Mouse (Mus musculus) midbrain, embryonic 12.5 days (tissue): ENCODE measurements around the gene Eps8l1. TPM values are rescaled to one million over a fixed set of nuclear protein-coding genes. Genes with fewer than 3 reads are reported as not detected.

Experiments used
- ATAC-seq: fragments of 200-750 bp; cut with Nextera tagmentation; 2 replicates; pipeline ENCODE4 v1.8.0; 2017; ENCODE audit warnings: low read depth, moderate TSS enrichment, moderate library complexity; ENCODE audit not compliant: low FRiP score
- H3K27ac ChIP-seq: fragments of 300-500 bp; sonication (generic); replicated peaks from 2 replicates; pipeline ENCODE4 v1.5.1; 2016; ENCODE audit warnings: mild to moderate bottlenecking
- H3K27me3 ChIP-seq: fragments of 300-500 bp; sonication (generic); 2 replicates; pipeline ENCODE4 v1.6.1; 2016; ENCODE audit warnings: mild to moderate bottlenecking
- H3K36me3 ChIP-seq: fragments of 300-500 bp; sonication (generic); 2 replicates; pipeline ENCODE4 v1.6.1; 2016
- H3K4me1 ChIP-seq: fragments of 300-500 bp; sonication (generic); 2 replicates; pipeline ENCODE4 v1.6.1; 2016
- H3K4me2 ChIP-seq: fragments of 300-500 bp; sonication (generic); replicated peaks from 2 replicates; pipeline ENCODE4 v1.6.1; 2016; ENCODE audit warnings: mild to moderate bottlenecking, moderate library complexity
- H3K4me3 ChIP-seq: fragments of 300-500 bp; sonication (generic); 2 replicates; pipeline ENCODE4 v1.5.1; 2016; ENCODE audit warnings: mild to moderate bottlenecking
- H3K9ac ChIP-seq: fragments of 300-500 bp; sonication (generic); replicated peaks from 2 replicates; pipeline ENCODE4 v1.6.1; 2016; ENCODE audit warnings: mild to moderate bottlenecking, moderate library complexity
- H3K9me3 ChIP-seq: fragments of 300-500 bp; sonication (generic); 2 replicates; pipeline ENCODE4 v1.6.1; 2016; ENCODE audit warnings: mild to moderate bottlenecking
- WGBS: fragments of 180-500 bp; shearing (Covaris S2); methylation state at CpG from one replicate; pipeline ENCODE4 v1.1.7; 2016; 5-methylcytosine and 5-hydroxymethylcytosine counted together
- polyA plus RNA-seq: library from polyadenylated mRNA; unstranded; fragments of >200 nt; fragmentation: Nextera tagmentation; extraction: Ambion mirVana; gene quantifications from 2 replicates; pipeline ENCODE4 v1.2.1, GENCODE M21; 2016

The Eps8l1 gene
- polyA plus RNA-seq, 1 experiment from 2014 or later, result 4.6 TPM

DNA sequence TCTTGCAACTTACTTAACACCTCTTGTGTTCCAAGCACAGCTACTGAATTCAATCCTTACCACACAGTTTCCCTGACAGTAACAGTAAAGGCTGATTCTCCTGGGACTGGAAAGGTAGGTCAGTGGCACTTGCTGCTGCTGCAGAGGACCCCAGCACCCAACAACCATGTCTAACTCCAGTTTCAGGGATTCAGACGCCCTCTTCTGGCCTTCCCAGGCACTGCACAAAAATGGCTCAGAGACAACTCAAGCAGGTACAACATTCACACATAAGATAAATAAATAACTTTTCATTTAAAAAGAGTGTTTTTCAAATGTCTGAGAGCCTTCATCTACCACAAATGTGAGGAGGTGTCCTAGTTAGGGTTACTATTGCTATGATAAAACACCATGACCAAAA lies 13.3 kb upstream of the Eps8l1 start:
- Histone ChIP-seq H3K4me1 (0 out of 2 replicates have a peak, but pooled peaks cover 6% of the 10 kb centered on the region), H3K9ac (no peak overlapping the region), H3K4me2 (no peak overlapping the region), H3K27me3 (no peaks in the 10 kb centered on the region), H3K27ac (no peak overlapping the region), H3K36me3 (peaks cover 20% of the 10 kb centered on the region), H3K9me3 (no peaks in the 10 kb centered on the region), H3K4me3 (no peak overlapping the region)
- 7% methylated on average over 1 of the region's 1 CpGs for WGBS
- no peak for ATAC-seq

DNA sequence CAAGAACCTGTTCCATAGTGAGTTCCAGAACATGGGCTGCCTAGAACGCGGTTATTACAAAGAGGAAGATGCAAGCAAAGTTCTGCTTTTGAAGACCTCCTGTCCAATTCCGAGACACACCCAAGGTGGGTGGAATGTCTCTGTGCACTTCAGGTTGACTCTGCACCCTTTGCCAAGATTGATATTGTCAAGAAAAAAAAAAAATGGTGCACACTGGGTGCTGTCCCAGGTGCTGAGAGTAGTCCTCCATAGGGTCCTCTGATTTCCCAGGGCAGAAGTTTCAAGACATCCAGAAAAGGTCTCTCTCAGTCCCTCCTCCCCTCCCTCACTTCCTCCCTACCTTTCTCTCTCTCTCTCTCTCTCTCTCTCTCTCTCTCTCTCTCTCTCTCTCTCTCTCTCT lies 12.0 kb upstream of the Eps8l1 start:
- no peak for ATAC-seq
- 0 out of 2 replicates have a peak, but pooled peaks cover 6% of the 10 kb centered on the region for H3K4me1 ChIP-seq
- no peaks in the 10 kb centered on the region for H3K27me3 ChIP-seq
- no peak overlapping the region for H3K9ac ChIP-seq
- 91% methylated on average over 3 of the region's 3 CpGs for WGBS
- H3K4me3 ChIP-seq, result no peak overlapping the region
- H3K27ac ChIP-seq, result no peak overlapping the region
- no peaks in the 10 kb centered on the region for H3K9me3 ChIP-seq
- H3K36me3 ChIP-seq, result peaks cover 7% of the 10 kb centered on the region
- H3K4me2 ChIP-seq, result no peak overlapping the region

DNA sequence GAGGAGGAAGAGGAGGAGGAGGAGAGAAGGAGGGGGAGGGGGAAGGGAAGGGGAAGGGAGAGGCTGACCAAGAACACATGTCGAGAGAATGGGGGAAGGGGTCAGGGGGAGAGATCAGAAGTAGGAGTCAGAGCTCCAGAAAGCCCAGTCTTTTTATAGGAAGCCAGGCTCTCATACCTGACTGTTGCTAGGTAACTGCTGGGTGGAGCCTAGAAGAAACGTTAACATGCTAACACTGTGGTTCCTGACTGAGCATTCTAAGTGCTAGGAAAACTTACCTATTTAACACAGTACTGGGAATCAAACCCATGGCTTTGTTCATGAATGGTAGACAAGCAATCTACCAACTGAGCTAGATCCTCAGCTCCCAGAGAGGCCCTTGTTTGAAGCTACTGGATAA lies 11.3 kb upstream of the Eps8l1 start:
- Histone ChIP-seq H3K9ac (no peak overlapping the region), H3K27me3 (no peaks in the 10 kb centered on the region), H3K4me3 (no peak overlapping the region), H3K9me3 (no peaks in the 10 kb centered on the region), H3K4me2 (no peak overlapping the region), H3K27ac (no peak overlapping the region), H3K36me3 (no peaks in the 10 kb centered on the region), H3K4me1 (0 out of 2 replicates have a peak, but pooled peaks cover 6% of the 10 kb centered on the region)
- no peak for ATAC-seq
- WGBS, result 14% methylated on average over 2 of the region's 2 CpGs

DNA sequence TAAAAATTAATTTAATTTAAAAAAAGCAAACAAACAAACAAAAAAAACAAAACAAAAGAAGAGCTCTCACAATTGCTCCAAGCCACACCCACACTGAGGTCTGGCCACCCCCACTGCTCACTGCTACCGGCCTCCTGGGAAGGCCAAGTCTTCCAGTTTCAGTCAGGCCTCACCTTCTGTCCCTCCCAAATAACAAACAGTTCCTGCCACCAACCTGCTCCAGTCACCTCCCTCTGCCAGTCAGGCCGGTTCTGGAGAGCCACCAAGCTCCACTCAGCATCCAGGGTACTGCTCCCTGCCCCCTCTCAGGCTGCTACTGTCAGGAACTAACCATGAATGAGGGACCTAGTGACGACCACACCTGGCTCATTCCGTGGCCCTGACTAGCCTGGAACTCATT lies 7.8 kb upstream of the Eps8l1 start:
- 34% methylated on average over 4 of the region's 4 CpGs for WGBS
- no peak overlapping the region for H3K9ac ChIP-seq
- no peaks in the 10 kb centered on the region for H3K27me3 ChIP-seq
- H3K36me3 ChIP-seq, result no peaks in the 10 kb centered on the region
- H3K27ac ChIP-seq, result no peak overlapping the region
- no peak overlapping the region for H3K4me3 ChIP-seq
- no peaks in the 10 kb centered on the region for H3K4me1 ChIP-seq
- no peak for ATAC-seq
- H3K4me2 ChIP-seq, result no peak overlapping the region
- H3K9me3 ChIP-seq, result no peaks in the 10 kb centered on the region

DNA sequence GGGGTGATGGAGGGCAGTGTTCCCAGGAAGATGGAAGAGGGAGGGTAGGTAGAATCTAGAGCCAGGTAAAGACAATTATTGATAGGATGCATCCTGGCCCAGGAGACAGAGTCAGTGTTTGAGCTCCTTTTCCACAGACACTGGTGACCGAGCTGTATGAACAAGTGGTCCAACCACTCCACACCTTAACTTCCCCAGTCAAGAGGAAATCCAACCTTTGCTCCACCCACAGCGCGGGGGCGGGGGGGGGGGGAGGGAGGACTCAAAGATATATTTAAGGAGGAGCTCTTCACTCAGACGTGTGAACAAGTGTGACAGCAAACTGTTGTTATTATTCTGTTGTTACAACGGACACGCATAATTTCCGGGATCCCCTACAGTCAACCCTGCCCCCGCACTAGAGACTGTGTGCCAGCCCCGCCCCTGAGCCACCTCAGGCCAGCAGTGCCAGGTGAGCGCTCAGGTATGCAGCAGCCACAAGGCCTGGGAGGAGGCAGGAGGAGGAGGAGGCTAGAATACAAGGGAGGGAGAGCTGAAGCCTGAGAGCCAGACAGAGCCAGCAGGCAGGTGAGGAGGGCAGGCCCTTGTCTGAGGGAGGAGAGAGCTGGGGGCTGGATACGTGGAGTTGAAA lies 3.8 kb downstream of the Eps8l1 start:
- Histone ChIP-seq H3K9ac (no peak overlapping the region), H3K27me3 (peaks cover 14% of the 10 kb centered on the region), H3K36me3 (no peaks in the 10 kb centered on the region), H3K4me2 (no peak overlapping the region), H3K4me1 (no peaks in the 10 kb centered on the region), H3K27ac (no peak overlapping the region), H3K9me3 (no peaks in the 10 kb centered on the region), H3K4me3 (no peak overlapping the region)
- WGBS, result 10% methylated on average over 12 of the region's 12 CpGs
- ATAC-seq, result no peak

DNA sequence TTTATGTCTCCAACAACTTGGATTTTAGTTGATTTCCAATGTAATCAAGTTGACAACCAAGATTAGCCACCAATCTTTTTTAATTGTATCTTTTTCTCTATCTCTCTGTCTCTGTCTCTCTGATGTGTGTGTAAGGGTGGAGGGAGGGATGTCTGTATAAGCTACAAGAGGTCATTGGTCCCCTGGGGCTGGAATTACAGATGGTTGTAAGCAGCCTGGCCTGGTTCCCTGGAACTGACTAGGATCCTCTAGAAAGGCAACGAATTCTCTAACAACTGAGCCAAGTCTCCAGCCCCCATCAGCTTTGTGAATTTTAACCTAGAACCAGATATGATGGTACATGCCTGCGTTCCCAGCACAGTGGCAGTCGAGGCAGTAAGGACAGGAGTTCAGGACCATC lies 7.3 kb downstream of the Eps8l1 start:
- ATAC-seq, result no peak
- H3K9ac ChIP-seq, result no peak overlapping the region
- 74% methylated on average over 3 of the region's 3 CpGs for WGBS
- no peaks in the 10 kb centered on the region; the same call in 1 of the 2 replicates for H3K4me1 ChIP-seq
- H3K27ac ChIP-seq, result no peak overlapping the region
- no peak overlapping the region for H3K4me2 ChIP-seq
- H3K36me3 ChIP-seq, result no peaks in the 10 kb centered on the region
- H3K9me3 ChIP-seq, result no peaks in the 10 kb centered on the region
- H3K4me3 ChIP-seq, result no peak overlapping the region
- H3K27me3 ChIP-seq, result peaks cover 49% of the 10 kb centered on the region

DNA sequence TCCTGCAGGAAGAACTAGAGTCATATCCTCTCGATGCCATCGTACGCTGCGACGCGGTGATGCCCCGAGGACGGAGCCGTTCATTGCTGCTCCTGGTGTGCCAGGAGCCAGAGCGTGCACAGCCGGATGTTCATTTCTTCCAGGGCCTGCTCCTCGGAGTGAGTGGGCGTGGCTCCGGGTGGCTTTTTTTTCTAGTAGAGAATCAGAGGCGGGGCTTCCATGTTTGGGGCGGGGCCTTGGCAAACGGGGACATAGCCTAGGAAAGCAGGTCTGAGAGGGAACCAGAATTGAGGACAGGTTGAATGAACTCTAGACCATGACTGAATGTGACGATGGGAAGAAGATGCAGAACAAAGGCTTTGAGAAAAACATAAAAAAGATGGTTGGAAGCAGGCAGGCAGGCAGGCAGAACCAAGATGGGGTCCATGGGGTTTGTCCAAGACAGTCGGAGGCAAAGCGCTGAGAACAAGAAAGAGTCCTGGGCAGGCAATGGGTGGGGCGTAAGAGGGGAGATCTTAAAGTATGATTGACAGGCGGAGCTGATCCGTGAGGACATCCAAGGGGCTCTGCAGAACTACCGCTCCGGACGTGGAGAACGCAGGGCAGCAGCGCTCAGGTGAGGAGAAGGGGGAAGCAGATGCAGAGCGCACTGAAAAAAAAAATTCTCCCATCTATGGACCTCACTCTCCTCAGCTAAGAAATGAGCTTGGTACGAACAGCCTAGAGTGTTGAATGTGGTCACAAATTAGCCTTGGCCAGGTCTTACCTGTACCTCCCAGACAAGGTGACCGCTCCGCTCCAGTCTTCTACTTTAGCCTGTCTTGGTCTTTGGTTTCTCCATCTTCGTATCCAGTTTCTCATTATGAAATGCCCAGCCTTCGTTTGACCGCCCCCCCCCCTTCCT lies 10.1 kb downstream of the Eps8l1 start:
- peak overlapping the region; percentile 55 for H3K4me2 ChIP-seq
- 3% methylated on average over 35 of the region's 35 CpGs for WGBS
- H3K9ac ChIP-seq, result peak overlapping the region; percentile 20
- H3K27ac ChIP-seq, result no peak overlapping the region
- peaks cover 71% of the 10 kb centered on the region for H3K27me3 ChIP-seq
- no peaks in the 10 kb centered on the region for H3K36me3 ChIP-seq
- H3K9me3 ChIP-seq, result no peaks in the 10 kb centered on the region
- no peaks in the 10 kb centered on the region; the same call in 1 of the 2 replicates for H3K4me1 ChIP-seq
- ATAC-seq, result peak; percentile 72
- peak overlapping the region; percentile 38 for H3K4me3 ChIP-seq

DNA sequence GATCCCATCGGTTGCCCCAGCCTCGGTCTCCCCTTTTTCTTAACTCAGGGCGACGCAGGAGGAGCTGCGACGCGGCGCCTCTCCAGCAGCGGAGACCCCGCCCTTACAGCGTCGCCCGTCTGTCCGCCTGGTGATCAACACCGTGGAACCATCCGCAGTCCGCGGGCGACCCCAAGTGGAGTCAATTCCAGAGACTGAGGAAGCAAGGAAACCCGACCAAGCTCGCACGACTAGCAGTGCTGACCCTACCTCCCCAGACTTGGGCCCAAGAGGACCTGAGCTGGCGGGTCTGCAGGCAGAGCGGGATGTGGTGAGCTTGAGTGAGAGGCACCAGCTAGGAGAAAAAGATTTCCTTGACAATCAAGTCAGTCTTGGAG lies 10.7 kb downstream of the Eps8l1 start:
- 1% methylated on average over 24 of the region's 24 CpGs for WGBS
- H3K27ac ChIP-seq, result no peak overlapping the region
- H3K4me1 ChIP-seq, result no peaks in the 10 kb centered on the region; the same call in 1 of the 2 replicates
- H3K27me3 ChIP-seq, result peaks cover 77% of the 10 kb centered on the region
- H3K9me3 ChIP-seq, result no peaks in the 10 kb centered on the region
- peak overlapping the region; percentile 38 for H3K4me3 ChIP-seq
- ATAC-seq, result peak; percentile 83
- peak overlapping the region; percentile 55 for H3K4me2 ChIP-seq
- no peaks in the 10 kb centered on the region for H3K36me3 ChIP-seq
- H3K9ac ChIP-seq, result no peak overlapping the region

DNA sequence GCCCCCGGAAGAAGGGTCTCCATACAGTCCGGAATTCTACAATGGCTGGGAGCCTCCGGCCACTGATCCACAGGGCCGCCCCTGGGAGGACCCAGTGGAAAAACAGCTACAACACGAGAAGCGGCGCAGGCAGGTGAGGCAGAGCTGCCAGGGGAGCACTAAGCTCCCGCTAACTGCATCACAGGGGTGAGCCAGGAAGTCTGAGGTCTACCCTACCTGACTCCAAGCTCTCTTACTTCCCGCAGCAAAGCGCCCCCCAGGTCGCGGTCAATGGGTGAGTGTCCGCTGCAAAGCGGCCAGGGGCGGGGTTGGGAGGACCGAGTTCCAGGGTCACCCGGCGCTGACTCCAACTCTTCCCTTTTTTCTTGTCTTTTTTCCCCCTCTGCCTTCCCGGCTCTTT lies 13.5 kb downstream of the Eps8l1 start:
- Histone ChIP-seq H3K4me1 (peaks cover 12% of the 10 kb centered on the region), H3K9ac (no peak overlapping the region), H3K4me2 (no peak overlapping the region), H3K9me3 (no peaks in the 10 kb centered on the region), H3K27me3 (peaks cover 82% of the 10 kb centered on the region), H3K27ac (no peak overlapping the region), H3K4me3 (no peak overlapping the region), H3K36me3 (no peaks in the 10 kb centered on the region)
- ATAC-seq, result no peak
- 16% methylated on average over 19 of the region's 19 CpGs for WGBS

DNA sequence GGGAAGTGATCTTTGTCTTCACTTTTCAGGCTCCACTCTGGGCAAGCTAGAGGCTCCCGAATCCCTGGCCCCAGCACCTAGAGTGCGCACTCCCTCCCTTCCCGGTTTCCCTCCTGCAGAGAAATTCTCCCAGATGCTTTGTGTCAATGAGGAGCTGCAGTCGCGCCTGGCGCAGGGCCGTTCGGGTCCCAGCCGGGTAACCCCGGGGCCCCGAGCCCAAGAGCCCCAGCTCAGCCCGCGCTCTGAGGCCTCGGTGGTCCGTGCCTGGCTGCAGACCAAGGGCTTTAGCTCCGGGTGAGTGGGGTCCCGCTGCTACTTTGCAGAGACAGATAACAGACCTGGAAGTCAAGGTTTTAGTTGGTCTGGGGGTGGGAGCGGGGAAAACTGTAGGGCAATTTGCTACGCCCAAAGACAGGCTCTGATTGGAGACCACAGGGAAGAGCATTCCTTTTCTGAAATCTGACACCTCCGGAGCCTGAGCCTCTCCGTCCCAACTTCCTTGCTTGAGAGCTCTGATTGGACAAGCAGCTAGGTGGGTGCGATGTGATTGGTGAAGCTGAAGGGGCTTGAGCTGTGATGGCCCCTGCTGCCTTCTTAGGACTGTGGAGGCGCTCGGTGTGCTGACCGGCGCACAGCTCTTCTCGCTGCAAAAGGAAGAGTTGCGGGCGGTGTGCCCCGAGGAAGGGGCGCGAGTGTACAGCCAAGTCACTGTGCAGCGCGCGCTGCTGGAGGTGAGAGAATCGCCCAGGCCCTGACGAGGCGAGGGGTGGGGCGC lies 17.7 kb downstream of the Eps8l1 start:
- peak; percentile 99 for ATAC-seq
- Histone ChIP-seq H3K9me3 (no peaks in the 10 kb centered on the region), H3K9ac (peak overlapping the region; percentile 68), H3K4me1 (peaks cover 18% of the 10 kb centered on the region), H3K27me3 (peaks cover 51% of the 10 kb centered on the region), H3K4me3 (peak overlapping the region; percentile 51), H3K4me2 (peak overlapping the region; percentile 78), H3K27ac (peak overlapping the region; percentile 87), H3K36me3 (peaks cover 25% of the 10 kb centered on the region)
- WGBS, result under 1% methylated on average over 39 of the region's 39 CpGs

DNA sequence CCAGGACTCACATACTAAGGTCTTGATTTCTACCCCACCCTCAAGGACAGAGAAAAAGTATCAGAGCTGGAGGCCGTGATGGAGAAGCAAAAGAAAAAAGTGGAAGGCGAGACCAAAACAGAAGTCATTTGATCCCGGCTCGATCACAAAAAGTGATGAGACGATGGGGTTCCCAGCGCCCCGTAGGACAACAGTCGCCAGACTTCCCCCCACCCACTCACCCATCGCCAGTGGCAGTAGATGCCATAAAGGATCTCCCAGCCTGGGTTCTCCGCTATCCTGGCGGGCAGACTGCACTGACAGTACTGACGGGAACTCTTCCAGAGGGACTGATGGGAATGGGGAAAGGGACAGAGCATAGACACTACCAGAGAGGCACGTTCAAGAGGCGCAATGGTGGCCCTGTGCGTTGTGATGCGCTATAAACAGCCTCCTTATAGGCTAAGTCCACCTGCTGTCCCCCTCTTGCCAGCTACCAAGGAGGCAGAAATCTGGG lies 18.4 kb downstream of the Eps8l1 start:
- peak; percentile 7 for ATAC-seq
- 1% methylated on average over 16 of the region's 16 CpGs for WGBS
- H3K27ac ChIP-seq, result peak overlapping the region; percentile 87
- peaks cover 18% of the 10 kb centered on the region for H3K4me1 ChIP-seq
- H3K27me3 ChIP-seq, result peaks cover 45% of the 10 kb centered on the region
- no peaks in the 10 kb centered on the region for H3K9me3 ChIP-seq
- peaks cover 32% of the 10 kb centered on the region for H3K36me3 ChIP-seq
- peak overlapping the region; percentile 51 for H3K4me3 ChIP-seq
- peak overlapping the region; percentile 78 for H3K4me2 ChIP-seq
- peak overlapping the region; percentile 58 for H3K9ac ChIP-seq
